Mouse (Mus musculus): Measurements from ENCODE around the gene Lyrm1.

Lyrm1 gene

DNA sequence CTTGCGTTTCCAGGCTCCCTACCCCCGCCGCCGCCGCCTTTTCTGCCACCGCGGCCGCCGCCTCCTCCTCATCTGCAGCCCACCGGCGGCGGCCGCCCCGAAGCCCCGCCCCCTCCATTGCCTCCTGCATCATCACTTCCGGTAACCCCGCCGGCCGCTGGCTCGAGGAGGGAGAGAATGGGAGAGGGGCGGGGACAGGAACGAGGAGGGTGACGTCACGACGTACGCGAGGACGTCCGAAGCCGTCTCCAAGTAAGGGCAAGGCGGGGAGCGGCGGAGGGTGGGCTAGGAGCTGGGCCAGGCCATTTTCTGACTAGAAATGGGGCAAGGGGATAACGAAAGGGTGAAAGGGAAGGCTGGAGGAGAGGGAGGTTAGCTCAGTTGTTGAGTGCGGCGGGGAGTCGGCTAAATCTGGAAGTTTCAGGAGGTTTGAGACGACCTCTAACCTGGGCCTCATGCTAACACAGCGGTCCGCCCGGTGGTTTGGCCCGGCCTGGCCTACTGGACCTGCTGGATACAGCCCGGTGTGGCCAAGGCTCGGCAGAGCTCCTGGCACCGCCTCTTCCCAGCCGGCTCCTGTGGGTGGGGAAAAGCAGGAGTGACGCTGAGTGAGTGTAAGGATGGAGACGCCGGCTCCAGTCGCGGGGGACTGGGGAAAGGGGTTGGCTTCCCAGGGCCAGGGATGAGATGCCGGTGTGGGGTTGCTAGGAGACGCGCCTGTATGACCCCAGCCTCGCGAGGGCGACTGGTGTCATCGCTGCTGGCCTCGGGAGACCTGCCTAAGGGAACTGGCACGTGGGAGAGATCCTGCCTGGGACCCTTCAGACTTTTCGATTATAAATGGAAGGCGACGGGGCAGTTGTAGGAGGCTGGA is at the start of gene Lyrm1, which contains the start of gene Dcun1d3:
Gene Lyrm1 (plus strand): TSS at position 223 of the 874 bp plus-strand sequence.
Gene Dcun1d3 (minus strand): TSS at position 660 of the 874 bp plus-strand sequence.
- peak; percentile 92 for DNase-seq (ENCODE audit: low spot score)

DNA sequence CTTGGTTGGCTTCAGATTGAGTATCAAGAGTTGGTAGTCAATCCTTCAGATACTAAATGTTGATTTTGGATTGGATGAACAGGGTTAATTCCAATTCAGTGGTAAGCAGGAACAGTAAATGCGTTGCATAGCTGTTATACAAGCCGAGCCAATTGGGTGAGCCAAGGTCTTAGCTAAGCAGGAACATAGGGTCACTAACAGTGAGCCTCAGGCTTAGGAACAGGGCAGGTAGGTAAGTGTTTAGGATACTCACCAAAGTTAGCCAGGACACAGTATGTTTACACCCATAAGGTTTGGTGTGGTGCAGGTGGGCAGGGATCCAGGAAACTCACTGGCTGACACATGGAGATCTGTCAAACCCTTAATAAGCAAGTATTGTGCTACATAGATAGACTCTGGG is 48.3 kb upstream of the Lyrm1 start:
- DNase-seq (ENCODE audit: low spot score) = no peak

DNA sequence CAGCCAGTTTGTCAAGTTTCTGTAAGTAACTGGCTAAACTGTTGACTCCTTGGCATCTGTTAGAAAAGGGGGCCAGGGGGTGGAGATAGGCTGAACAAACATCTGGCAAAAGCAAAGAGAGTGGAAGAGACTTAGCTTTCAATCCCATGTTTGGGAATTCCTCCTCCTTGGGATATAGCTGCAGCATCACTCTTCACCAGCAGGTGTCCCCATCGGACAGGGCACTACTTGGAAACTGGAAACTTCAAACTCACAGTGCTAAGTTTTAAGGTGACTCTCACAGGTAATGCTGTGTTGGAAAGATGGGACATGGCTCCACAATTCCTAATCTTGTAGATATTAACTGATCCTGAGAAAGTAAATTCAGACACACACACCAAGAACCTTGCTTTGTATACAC is 46.6 kb upstream of the Lyrm1 start:
- DNase-seq (ENCODE audit: low spot score) = peak; percentile 60

DNA sequence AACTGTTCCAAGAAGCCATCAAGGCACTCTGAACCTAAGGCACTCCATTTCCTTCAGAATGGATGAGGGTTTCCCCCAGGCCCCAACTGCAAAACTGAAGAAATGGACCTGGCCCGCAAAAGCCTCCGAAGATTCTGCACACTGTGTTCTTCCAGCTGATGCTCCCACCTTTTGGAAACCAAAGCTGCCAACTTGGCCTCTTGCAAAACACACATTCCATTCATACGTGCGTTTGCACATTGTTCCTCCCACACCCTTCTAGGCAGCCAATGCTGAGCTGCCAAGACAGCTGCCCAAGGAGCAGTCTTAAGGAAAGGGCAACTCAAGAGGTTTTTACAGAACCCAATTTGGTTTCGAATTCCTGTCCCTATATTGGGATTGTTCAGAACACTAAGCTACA is 44.9 kb upstream of the Lyrm1 start:
- no peak for DNase-seq (ENCODE audit: low spot score)

DNA sequence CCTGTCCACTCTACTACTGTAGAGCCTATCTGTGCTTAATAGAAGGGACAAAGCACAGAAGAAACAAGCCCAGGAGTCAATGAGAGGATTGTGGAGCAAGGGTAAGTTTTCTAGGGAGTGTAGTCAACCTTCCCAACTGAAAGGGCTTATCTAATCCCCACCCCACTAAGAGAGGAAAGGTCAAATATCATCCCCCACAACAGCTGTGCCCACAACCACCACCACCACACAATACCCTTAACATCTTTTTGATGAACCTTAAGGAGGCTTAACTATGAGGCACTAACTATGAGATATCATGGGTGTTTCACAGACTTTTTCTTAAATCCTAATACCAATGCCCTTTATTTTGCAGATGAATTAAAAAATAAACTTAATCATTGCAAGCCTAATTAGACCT is 43.2 kb upstream of the Lyrm1 start:
- DNase-seq (ENCODE audit: low spot score) = no peak

DNA sequence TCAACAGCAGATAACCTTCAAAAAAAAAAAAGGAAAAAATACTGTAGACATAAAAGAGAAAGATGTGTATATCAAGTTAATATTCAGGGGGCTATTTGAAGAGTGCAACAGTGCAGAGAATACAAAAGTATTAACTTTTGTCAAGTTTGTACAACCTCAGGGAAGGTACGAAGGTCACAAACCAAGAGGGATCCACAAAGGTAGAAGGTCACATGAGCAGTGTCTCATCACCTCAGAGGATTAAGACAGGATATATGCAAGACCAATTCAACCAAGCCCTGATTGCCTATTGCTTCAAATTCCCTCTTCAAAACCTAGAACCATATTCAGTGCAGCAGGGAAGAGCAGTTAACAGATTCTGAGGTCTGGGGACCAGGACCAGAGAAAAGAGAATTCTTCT is 42.5 kb upstream of the Lyrm1 start:
- no peak for DNase-seq (ENCODE audit: low spot score)

DNA sequence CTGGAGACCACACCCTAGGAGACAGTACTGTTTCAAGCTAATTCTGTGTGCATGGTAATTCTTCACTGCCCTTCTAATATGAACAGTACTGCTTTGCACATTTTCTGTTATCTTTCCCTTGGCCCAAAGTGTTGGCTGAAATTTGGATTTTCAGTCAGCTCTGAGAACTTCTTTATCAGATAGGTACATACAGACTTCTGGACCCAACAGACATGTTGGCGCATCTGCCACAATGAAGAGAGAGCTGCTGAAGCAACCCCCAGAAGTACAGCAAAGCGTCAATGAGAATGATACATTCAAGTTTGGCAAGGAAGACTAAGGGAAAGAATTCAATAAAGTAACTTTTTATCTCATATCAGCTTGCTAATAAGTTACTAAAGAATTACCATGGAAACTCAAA is 41.3 kb upstream of the Lyrm1 start:
- DNase-seq (ENCODE audit: low spot score) = no peak

DNA sequence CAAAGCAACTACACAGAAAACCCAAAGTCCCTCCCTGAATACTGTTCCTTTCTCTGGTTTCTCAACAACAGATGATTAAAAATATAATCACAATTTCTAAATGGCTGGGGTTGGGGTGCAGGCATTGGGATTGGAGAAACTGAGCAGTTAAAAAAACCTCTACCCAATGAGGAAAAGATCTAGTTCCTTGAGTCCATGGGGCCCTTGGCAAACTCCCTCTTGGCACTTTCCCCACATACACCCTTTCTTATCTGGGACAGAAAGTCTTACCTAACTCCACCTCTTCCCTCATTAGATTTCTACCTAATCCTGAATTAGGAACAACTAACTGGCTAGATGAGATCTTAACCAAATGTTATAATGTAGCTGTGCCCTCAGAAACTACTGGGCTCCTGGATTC is 40.6 kb upstream of the Lyrm1 start:
- DNase-seq (ENCODE audit: low spot score) = no peak

DNA sequence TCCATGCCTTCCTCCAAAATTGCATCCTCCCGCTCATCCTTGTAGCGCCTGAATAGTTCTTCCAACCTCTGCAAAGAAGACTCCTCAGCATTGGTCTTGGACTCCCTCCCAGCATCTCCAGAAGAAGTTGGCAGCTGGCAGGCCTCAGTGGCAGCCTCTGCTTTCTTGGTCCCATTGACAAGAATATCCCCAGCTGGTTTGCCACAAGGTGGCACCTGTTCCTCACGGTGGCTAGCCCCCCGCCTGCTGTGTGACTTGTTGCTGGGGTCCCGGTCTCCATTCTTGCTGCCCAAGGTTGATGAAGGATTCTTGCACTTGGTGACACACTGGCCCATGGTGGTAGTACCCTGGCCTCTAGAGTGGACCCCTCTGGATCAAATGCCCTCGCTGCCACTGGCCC is 36.2 kb upstream of the Lyrm1 start:
- no peak for DNase-seq (ENCODE audit: low spot score)

DNA sequence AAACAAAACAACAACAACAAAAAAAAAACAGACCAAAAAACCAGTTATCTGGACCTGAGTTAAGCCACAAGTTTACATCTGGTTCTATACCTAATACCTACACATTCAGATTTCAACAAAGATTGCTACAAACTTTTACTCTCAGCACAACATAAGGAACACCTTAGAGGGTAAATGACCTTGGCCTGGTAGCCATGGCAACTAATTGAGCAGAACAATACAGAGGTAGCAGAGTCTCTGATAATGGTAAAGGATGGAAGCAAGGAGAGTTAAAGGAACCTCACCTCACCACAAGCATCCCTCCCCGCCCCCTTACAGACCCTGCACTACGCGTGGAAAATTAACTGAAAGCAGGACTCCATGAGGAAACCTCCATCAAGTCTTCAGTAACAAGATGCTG is 35.5 kb upstream of the Lyrm1 start:
- no peak for DNase-seq (ENCODE audit: low spot score)

DNA sequence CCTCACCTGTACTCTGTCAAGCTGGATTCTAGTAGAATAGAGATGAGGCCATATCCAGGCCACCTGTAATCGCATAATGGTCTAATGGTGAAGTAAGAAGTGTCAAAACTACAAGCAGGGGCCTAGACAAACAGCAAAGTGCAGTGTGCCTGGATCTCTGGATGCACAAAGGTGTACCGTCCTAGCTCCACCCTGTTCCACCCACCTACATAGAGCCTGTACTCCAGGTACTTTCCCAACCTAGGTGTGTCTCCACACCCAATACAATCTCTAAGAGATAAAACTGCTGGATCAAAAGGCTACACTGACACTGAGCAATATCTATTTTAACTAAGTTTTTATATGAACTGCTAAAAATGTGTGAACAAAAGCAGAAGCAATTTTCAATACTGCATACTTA is 35.1 kb upstream of the Lyrm1 start:
- DNase-seq (ENCODE audit: low spot score) = no peak

DNA sequence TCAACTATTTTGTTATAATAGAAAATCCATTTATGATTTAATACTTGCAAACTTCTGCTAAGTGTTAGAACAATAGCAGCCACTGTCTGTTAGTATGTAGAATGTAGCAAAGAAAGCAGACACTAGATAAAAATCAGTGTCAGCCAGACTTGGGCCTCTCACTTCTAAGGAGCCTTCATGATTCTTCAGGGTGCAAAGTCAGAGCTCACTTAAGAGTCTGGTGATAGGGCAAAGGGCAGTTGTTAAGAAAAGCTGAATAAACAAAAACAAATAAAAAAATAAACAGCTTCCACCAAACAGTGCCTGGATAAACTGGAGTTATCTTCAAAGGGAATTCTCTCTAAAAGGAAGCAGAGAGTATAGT is 34.7 kb upstream of the Lyrm1 start:
- no peak for DNase-seq (ENCODE audit: low spot score)

DNA sequence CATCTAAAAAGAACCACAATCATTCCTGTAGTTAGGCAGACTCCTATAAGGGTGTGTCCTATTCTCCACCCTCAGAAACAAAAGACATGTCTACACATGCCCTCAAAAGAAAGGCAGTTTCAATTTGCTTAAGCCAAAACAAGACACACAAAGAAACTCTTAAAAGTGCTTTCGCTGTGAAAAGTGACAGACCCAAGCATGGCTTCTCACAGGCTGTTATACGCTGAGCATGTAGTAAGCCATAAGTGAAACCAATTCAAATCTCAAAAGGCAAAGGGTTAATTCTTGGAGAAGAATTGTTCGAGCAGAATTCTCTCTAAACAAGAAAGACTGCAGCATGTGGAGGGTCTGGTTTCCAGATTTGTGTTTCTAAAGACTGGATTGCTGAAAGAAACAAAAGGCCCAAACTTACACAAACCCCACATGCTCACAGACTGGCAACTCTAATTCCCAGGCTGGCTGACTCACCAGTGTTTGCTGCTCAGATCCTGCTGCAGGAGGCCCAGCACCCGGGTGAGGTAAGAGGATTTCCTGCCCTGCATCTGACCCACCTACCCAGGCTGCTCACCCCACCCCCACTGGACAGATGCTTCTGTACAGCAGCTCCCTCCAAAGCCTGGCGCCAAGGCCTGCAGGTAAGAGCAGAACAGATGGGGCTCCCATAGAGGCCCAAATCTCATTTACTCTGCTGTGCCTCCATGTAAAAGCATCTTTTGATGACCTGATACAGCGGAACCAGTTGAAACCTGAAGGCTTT is 34.1 kb upstream of the Lyrm1 start:
- no peak for DNase-seq (ENCODE audit: low spot score)

DNA sequence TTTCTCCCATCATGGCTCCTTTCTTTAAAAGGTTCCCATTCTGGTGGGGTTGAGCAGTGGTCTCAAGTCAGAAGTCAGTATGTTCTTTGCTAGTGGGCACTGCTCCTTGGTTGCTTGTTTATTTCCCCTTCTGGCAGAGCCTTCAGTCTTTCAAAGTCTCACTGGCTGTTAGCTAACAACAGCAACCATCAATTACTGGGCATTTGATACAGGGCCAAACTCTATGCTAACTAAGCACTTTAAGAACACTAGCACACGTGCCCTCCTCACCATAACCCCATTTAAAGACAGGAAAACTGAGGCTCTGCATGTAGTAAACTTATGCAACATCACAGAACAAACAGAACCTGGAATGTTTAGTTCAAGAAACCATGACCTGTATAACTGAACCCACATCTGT is 33.5 kb upstream of the Lyrm1 start:
- no peak for DNase-seq (ENCODE audit: low spot score)

DNA sequence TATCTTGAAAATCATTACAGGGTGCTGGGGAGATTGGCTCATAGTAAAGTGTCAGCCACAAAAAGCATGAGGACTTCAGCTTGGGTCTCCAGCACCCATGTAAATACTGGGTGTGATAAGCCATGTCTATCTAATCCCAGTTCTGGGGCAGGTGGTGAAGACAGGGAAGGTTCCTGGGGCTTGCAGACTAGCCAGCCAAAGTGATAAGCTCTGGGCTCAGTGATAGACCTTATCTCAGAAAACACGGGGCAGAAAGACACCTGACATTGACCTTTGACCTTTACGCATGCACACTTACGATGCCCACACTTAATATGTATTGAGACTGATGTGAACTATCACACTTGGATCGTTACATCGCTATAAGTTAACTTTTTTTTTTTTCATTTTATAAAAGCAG is 31.2 kb upstream of the Lyrm1 start:
- DNase-seq (ENCODE audit: low spot score) = no peak

DNA sequence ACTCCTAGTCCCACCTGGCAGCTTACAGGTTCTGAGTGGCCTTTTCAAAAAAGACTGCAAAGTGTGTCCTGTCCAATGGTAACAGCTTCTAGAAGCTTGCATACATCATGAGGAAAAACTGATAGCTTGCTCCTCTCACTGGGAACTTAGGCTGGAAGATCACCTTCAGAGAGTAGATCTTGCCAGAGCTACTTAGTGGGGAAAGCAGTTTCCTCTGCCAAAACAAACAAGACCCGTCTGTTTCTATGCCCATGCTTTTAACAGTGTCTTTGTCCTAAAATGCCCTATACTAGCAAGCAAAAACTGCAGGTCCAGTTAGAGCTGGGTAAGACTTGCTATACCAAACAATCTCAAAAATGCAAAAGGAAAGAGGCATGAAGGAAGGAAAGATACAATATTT is 29.5 kb upstream of the Lyrm1 start:
- no peak for DNase-seq (ENCODE audit: low spot score)

DNA sequence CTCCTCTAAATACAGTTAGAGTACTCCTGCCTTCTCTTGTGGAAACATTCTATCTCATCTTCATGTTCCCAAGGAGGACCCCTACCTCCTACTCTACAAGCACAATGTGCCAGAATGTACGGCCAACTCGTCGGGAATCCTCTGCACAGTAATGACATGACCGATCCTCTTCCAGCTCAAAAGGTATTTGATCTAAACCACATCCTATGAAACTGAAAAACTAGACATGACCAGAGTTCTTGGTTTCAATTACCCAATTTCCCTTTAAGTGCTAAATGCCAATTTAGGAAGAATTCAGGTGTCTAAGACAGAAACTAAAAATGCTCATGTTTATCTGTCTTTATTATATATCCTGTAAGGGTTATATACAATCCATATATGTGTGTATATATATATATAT is 23.5 kb upstream of the Lyrm1 start:
- no peak for DNase-seq (ENCODE audit: low spot score)

DNA sequence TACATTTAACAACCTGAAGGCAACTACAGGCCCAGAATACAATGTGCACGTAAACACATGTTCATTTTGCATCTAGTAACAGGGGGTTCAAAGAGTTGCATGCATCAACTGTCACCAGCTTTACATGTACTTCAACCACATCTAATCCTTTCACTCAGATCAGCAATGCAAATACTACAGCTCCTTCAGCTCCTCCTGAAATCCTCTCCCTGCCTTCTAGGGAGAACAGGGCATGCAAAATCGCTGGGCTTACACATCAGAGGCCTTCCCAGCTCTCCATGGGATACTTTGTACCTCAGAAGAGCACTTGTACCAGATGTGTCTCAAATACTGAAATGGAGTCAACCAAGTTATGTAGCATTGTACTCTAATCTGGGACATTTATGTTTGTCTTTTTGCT is 22.6 kb upstream of the Lyrm1 start:
- DNase-seq (ENCODE audit: low spot score) = no peak

DNA sequence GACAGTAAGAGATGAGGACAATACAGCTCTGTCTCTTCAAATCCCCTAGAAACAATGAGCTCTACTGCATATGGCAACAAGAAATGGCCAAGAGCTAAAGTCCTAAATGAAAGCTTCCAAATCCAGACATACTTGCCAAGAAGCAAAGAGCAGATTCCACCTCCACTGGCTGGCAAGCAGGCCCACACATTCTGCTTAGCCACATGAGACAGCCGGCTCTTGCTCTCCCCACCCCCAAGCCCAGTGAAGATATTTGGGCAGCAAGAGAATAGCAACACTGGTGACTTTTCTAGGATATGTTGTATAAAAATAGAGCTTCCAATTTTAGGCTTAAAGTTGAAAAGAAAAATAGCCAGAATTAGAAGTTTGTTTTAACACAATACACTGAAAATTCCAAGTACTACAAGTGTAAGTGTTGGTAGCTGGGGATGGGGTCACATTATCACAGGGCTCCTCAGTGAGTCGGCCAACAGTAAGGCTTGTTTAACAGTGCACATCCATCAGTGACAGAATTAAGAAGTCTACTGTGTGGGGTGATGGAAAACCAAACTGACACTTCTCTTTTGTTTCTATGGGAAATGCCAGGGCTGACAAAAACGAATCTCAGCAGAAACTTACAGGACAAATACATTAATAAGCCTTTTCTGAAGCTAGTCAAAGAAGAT is 19.8 kb upstream of the Lyrm1 start:
- no peak for DNase-seq (ENCODE audit: low spot score)

DNA sequence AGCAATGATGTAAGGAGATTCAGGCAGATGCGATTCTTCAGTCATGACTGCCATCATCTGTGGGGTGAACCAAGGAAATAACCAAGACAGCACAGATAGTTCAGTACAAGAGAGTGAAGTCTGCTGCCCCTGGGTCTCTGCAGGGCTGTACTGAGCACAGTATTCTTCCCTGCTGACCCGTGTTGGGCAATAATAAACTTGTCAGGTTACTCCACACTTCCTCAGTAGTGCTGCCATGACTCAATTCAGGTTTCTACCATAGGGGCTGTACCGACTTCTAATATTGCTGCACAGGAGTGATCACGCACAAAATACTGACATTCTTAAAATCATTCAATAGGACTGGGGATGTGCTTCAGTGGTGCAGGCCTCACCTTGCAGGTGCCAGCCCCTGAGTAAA is 16.5 kb upstream of the Lyrm1 start:
- no peak for DNase-seq (ENCODE audit: low spot score)

DNA sequence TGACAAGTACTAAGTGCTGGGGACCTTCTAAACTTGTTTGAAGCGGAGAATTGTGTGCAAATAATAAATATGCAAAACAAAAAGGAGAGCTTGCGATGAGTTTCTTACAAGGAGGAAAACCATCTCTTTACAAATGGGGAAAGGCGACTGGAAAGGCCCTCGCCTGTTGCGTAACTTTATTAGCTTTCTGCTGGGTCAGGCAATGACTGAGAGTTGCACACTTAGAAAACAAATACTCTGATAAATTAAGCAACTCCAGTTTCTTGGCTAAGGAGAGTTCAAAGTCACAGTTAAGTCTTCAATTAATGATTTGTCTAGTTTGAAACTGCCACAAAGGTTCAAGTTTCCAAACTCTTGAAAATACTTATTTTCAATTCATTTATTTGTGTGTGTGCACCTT is 15.3 kb upstream of the Lyrm1 start:
- DNase-seq (ENCODE audit: low spot score) = no peak

DNA sequence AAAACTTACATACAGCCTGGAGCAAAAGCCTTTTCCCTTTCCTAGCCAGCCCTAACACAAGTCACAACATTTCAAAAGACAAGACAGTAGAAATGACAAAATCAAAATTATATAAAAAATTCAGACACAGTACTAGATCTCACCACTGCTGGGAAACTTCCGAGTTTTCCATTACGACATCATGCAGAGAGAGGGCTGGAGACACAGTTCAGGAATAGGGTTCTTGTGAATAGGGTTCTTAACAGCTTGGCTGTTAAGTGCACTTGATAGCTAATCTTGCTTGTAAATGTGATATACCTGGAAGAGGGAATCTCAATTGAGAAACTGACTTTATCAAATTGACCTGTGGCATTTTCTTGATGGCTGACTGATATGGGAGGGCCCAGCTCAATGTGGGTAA is 14.4 kb upstream of the Lyrm1 start:
- DNase-seq (ENCODE audit: low spot score) = no peak

DNA sequence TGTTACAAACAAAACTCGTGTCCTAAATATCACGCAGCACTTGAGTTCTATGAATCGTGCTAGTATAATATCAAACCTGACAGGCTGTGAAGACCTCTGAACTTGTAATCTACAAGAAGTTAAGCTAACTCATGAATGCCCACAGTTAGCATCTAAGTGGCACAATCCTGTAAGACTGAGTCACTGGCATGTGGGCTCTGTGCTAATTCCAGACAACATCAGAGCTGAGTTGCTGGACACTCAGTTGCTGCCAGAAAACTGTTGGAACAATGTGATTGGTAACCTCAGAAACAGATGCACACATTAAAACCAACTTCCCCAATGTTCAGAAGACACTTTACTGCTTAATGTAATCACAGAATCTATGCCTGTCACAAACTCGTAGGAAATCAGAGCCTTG is 7.8 kb upstream of the Lyrm1 start:
- DNase-seq (ENCODE audit: low spot score) = no peak

Measured in ovary, postnatal 10 days (tissue).